Mouse (Mus musculus): ENCODE measurements around the gene Myl6. TPM values are rescaled to one million over a fixed set of nuclear protein-coding genes. Genes with fewer than 3 reads are reported as not detected.

The Myl6 gene
- polyA plus RNA-seq, 1 experiment from 2014 or later = 833 TPM

DNA sequence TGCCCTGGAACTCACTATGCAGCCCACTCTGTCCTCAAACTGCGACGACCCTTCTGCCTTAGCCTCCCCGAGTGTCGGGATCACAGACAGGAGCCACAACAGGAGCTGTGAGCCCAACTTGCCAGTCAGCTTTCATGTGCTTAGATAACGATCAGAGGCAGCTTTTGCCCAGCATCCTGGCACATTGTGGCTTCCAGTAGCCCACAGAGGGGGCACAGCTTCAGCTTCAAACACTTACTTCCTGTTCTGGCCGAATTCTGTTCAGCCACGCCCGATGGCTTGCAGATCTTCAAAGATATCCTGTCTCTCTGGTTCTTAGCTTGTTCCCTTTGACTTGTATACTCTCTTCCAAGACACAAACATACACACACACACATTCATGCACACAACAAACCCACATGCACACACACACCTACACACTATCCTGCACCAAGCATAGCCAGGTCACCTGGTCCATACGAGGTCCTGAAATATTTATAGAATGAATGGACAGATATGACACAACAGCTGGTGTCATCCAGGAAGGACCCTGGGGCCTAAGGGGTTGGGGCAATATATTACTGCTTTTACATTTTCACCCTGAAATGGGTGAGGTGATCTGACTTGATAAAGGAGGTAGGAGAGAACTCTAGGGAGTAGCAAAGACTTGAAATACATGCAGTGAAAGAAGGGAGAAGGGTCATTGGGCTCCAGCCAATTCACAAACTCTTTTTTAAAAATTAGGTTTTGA, 10.9 kb upstream of the Myl6 start:
- Histone ChIP-seq H3K4me3 (peak overlapping the region; percentile 9; the same call in 1 of the 2 replicates), H3K27me3 (ENCODE audit: low read depth, poor library complexity, severe bottlenecking) (no peaks in the 10 kb centered on the region), H3K4me1 (no peaks in the 10 kb centered on the region; the same call in 1 of the 2 replicates), H3K36me3 (peaks cover 6% of the 10 kb centered on the region; the same call in 1 of the 2 replicates), H3K27ac (replicated peaks) (no peak overlapping the region), H3K9me3 (replicated peaks) (no peaks in the 10 kb centered on the region)
- WGBS = 85% methylated on average over 9 of the region's 9 CpGs
- no peak for DNase-seq (ENCODE audit: low spot score)

DNA sequence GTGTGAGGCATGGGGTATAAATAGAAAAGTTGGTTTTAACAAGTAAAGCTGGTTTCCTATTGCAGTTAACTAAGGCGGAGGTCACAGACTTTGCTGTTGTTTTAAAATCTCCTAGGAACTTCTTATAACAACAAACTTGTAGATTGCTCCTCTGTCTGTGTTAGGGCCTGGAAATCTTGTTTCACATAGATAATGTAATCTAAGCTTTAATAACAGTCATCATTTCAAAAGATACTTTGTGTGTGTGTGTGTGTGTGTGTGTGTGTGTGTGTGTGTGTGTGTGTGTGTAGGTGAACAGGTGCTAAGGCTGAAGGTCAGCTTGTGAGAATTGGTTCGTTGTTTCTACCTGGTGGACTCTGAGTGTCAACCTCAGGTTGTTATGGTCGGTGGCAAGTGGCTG, 10.1 kb upstream of the Myl6 start:
- Histone ChIP-seq H3K9me3 (replicated peaks) (no peaks in the 10 kb centered on the region), H3K4me3 (no peak overlapping the region), H3K27me3 (ENCODE audit: low read depth, poor library complexity, severe bottlenecking) (no peaks in the 10 kb centered on the region), H3K36me3 (0 out of 2 replicates have a peak, but pooled peaks cover 4% of the 10 kb centered on the region), H3K4me1 (peaks cover 6% of the 10 kb centered on the region), H3K27ac (replicated peaks) (no peak overlapping the region)
- no peak for DNase-seq (ENCODE audit: low spot score)
- 86% methylated on average over 3 of the region's 3 CpGs for WGBS

DNA sequence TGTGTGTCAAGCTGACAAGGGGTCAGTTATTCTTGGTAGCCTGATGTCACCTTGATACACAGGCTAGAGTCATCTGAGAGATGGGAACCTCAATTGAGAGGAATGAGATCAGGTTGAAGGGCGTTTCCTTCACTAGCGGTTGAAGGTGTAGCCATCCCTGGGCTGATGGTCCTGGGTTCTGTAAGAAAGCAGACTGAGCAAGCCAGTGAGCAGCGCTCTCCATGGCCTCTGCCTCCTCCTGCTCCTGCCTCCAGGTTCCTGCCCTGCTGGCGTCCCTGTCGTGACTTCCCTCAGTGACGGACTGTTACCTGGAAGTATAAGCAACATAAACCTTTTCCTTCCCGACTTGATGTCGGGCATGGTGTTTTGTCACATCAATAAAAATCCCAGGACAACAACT, 9.6 kb upstream of the Myl6 start:
- no peak overlapping the region for H3K4me3 ChIP-seq
- no peaks in the 10 kb centered on the region for H3K9me3 ChIP-seq (replicated peaks)
- no peaks in the 10 kb centered on the region for H3K27me3 ChIP-seq (ENCODE audit: low read depth, poor library complexity, severe bottlenecking)
- H3K36me3 ChIP-seq = 0 out of 2 replicates have a peak, but pooled peaks cover 4% of the 10 kb centered on the region
- H3K27ac ChIP-seq (replicated peaks) = no peak overlapping the region
- DNase-seq (ENCODE audit: low spot score) = no peak
- peaks cover 6% of the 10 kb centered on the region for H3K4me1 ChIP-seq
- 83% methylated on average over 8 of the region's 8 CpGs for WGBS

DNA sequence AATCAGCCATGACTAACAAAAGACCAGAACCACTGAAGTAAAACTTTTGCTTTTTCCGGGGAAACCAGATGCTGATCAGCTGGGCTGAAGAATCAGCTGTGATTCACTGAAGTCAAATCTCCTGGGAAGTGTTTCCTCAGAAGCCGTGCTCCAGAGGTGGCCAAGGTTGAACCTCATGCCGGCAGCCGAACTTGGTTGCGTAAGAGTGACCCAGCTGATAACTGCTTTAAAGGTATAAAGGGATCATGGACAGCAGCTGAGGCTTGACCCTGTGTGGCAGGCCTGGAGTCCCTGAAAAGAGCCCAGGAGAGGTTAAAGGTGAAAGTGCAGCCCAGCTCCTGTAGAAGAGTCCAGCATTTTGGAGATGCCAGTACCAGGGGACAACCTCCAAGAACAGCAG, 8.4 kb upstream of the Myl6 start:
- peaks cover 18% of the 10 kb centered on the region for H3K4me1 ChIP-seq
- H3K36me3 ChIP-seq = 0 out of 2 replicates have a peak, but pooled peaks cover 4% of the 10 kb centered on the region
- 78% methylated on average over 5 of the region's 5 CpGs for WGBS
- H3K27me3 ChIP-seq (ENCODE audit: low read depth, poor library complexity, severe bottlenecking) = peaks cover under 1% of the 10 kb centered on the region; the same call in 1 of the 2 replicates
- no peak overlapping the region for H3K4me3 ChIP-seq
- no peaks in the 10 kb centered on the region for H3K9me3 ChIP-seq (replicated peaks)
- no peak overlapping the region for H3K27ac ChIP-seq (replicated peaks)
- no peak for DNase-seq (ENCODE audit: low spot score)

DNA sequence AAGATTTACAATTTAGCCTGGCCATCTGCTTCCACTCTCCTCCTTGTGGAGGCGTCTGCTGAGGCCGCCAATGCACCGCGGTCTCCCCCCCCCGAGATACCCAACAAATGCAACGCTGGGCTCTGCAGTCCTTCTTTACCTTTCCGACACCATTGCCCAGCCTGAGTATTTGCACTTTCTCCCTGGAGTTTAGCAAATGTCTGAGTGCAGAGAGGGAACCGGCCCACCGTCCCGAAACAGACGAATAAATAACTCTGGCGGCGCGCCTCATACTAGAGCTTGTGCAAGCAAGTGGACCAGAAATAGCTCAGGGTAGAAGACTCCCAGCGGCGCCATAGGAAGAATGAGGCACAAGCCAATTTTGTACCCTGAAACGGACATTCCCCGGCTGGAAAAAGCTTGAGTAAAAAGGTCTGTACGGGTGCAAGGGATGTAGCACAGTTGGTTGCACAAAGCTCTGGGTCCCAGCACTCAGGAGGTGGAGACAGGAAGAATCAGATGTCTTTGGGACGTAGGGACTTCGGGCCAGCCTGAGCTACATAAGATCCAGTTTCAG, 5.2 kb upstream of the Myl6 start:
- Histone ChIP-seq H3K4me1 (peaks cover 40% of the 10 kb centered on the region), H3K27me3 (ENCODE audit: low read depth, poor library complexity, severe bottlenecking) (peaks cover 14% of the 10 kb centered on the region), H3K4me3 (peak overlapping the region; percentile 67), H3K9me3 (replicated peaks) (no peaks in the 10 kb centered on the region), H3K27ac (replicated peaks) (peak overlapping the region; percentile 84), H3K36me3 (no peaks in the 10 kb centered on the region)
- DNase-seq (ENCODE audit: low spot score) = peak; percentile 60
- WGBS = 3% methylated on average over 21 of the region's 21 CpGs

DNA sequence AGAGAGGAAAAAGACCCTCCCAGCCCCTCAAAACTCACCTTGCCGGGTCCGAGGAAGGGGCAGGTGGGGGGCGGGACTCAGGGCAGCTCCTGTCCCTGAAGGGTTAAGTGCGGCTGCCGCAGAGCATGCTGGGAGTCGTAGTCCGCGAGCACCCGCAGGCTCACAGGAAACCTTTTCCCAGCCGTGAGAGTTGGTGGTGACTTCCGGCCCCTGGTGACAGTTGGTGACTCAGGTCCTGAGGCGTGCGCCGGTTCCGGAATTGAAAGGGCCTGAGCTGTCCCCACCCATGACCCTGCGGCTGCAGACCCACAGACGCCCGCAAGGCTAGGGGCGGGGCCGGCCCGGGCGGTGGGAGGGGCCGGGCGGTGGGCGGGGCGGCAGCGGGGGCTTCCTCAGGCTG, 4.6 kb upstream of the Myl6 start, which contains the start of gene Myl6b:
Gene Myl6b (minus strand): TSS at position 96 of the 400 bp plus-strand sequence.
- H3K27me3 ChIP-seq (ENCODE audit: low read depth, poor library complexity, severe bottlenecking) = peaks cover 14% of the 10 kb centered on the region
- no peaks in the 10 kb centered on the region for H3K9me3 ChIP-seq (replicated peaks)
- H3K4me3 ChIP-seq = peak within 1 kb of the TSS; percentile 67
- peak; percentile 97 for DNase-seq (ENCODE audit: low spot score)
- H3K27ac ChIP-seq (replicated peaks) = peak within 1 kb of the TSS; percentile 84
- no peaks in the 10 kb centered on the region for H3K36me3 ChIP-seq
- H3K4me1 ChIP-seq = peaks cover 41% of the 10 kb centered on the region
- under 1% methylated on average over 27 of the region's 27 CpGs for WGBS

DNA sequence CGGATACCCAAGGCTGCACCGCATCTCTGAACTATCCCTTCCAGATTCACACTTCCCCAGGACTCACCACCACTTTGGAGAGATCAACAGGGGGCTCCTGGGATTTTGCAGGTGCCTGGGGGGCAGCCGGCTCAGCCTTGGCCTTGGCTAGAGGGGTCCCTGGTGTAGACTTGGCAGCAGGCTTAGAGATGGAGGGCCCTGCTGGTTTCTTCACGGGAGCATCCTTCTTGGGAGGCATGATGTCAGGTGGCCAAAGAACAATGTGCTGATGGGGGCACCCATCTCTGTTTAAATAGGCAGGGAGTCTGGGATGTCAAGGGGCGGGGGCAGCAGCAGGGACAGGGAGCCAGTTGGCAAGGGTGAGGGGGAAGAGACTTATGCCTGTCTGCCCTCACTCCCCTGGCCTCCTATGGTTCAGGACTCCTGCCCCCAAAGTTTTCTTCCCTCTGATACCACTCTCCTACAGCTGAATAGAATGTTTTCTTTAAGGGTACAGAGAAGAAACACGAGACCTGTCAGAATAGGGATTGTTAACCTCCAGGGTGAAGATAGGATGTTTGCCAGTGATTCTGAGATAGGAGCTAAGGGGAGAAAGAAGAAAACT, 3.3 kb upstream of the Myl6 start:
- peak overlapping the region; percentile 67; the same call in 1 of the 2 replicates for H3K4me3 ChIP-seq

DNA sequence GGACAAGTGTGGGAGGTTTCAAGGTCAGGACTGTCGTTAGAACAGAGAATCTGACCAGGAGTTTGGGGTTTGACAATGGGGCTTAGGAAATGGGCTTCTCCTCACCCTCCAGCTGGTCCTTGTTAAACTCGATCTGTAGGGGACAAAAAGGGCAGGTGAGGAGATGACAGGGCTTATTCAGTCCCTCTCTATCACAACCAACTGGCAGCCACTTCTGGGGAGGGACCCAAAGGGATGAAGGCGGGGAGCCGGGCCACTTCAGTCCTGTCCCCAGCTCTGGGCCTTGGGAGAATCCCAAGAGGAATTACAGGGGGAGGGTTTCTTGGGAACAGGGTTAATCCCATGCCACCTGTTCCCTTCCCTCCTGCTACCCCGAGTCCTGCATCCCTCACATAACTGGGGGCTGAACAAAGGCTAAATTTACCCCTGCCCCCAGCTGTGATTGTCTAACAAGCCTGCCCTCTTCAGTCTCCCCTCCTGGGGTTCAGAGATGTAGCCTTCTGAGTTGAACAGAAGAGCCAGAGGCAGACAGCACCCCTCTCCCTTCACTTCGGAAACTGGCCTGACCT, 2.6 kb upstream of the Myl6 start:
- WGBS = 30% methylated on average over 6 of the region's 6 CpGs
- DNase-seq (ENCODE audit: low spot score) = no peak
- Histone ChIP-seq H3K36me3 (peaks cover 5% of the 10 kb centered on the region), H3K4me3 (no peak overlapping the region), H3K27me3 (ENCODE audit: low read depth, poor library complexity, severe bottlenecking) (peaks cover 14% of the 10 kb centered on the region), H3K4me1 (peaks cover 55% of the 10 kb centered on the region), H3K9me3 (replicated peaks) (no peaks in the 10 kb centered on the region), H3K27ac (replicated peaks) (no peak overlapping the region)

More for the DNA sequence above, 3.3 kb upstream of the Myl6 start:
- H3K9me3 ChIP-seq (replicated peaks) = no peaks in the 10 kb centered on the region
- H3K36me3 ChIP-seq = no peaks in the 10 kb centered on the region; the same call in 1 of the 2 replicates
- H3K27ac ChIP-seq (replicated peaks) = no peak overlapping the region; the same call in 1 of the 2 replicates
- no peak for DNase-seq (ENCODE audit: low spot score)
- 48% methylated on average over 6 of the region's 6 CpGs for WGBS
- peaks cover 49% of the 10 kb centered on the region for H3K4me1 ChIP-seq
- H3K27me3 ChIP-seq (ENCODE audit: low read depth, poor library complexity, severe bottlenecking) = peaks cover 14% of the 10 kb centered on the region

DNA sequence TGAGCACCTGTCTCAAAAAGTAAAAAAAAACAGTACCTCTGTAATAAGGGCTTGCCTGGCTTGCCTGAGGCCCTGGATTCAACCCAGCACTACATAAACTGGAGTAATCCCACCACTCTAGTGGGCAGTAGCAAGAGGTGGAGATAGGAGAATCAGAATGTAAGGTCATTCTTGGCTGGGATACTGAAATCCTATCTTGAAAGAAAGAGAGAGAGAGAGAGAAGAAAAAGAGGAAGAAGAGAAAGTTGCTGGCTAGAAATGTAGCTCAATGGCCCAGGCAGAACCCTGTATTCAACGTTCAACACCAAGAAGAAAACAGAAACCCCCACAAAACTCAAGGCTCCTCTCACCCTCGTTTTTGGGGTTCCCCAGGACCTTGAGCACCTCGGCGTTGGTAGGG, 2.0 kb upstream of the Myl6 start:
- H3K27me3 ChIP-seq (ENCODE audit: low read depth, poor library complexity, severe bottlenecking) = peaks cover 14% of the 10 kb centered on the region
- peaks cover 62% of the 10 kb centered on the region for H3K4me1 ChIP-seq
- H3K4me3 ChIP-seq = peak overlapping the region; percentile 16; the same call in 1 of the 2 replicates

DNA sequence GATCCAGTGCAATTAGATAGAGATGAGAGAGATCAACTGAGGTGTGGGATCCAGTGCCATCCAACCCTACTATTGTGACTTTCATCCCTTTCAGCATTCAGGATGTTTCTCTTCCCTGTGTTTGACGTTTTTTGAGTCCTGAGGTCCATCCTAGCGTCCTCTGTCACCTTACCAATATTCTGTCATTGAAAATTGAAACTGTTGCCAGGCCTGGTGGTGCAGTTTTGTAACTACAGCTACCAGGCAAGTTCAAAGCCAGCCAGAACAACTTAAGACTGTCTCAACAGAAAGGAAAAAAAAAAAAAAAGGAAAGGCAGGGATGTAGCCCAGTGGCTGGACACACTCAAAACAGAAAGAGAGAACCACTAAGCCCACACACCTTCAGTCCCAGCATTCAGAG, 1.3 kb upstream of the Myl6 start:
- no peak overlapping the region for H3K27ac ChIP-seq (replicated peaks)
- no peaks in the 10 kb centered on the region for H3K9me3 ChIP-seq (replicated peaks)
- no peak for DNase-seq (ENCODE audit: low spot score)
- H3K4me1 ChIP-seq = peaks cover 65% of the 10 kb centered on the region
- H3K4me3 ChIP-seq = peak overlapping the region; percentile 86
- H3K36me3 ChIP-seq = peaks cover 18% of the 10 kb centered on the region
- peaks cover 14% of the 10 kb centered on the region for H3K27me3 ChIP-seq (ENCODE audit: low read depth, poor library complexity, severe bottlenecking)
- 91% methylated on average over 2 of the region's 2 CpGs for WGBS

More for the DNA sequence above, 2.0 kb upstream of the Myl6 start:
- no peak for DNase-seq (ENCODE audit: low spot score)
- WGBS = 78% methylated on average over 4 of the region's 4 CpGs
- Histone ChIP-seq H3K36me3 (peaks cover 12% of the 10 kb centered on the region), H3K27ac (replicated peaks) (no peak overlapping the region), H3K9me3 (replicated peaks) (no peaks in the 10 kb centered on the region)

DNA sequence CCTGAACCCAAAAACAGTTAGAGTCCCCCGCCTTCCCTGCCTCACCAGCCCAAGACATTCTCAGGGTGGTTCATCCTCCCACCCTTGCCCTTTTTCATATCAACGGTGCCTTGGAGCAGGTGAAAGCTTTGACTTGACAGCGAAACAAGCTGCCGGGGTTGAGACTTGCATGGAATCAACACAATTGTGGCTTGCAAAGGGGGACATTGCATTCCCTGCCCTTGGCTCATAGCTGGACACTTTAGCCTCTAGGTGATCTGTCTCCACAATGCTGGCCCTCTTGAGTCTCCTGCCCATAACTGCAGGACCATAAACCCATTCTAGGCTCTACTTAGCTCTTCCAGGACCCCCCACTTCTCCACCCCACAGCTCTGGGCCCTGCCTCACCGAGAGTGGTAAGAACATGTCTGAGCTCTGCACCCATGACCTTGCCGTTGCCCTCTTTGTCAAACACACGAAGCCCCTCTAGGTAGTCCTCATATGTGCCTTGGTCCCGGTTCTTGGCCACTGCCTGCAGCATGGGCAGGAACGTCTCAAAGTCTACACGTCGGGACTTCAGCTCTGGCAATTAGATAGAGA, 811 bp upstream of the Myl6 start:
- H3K27me3 ChIP-seq (ENCODE audit: low read depth, poor library complexity, severe bottlenecking) = peaks cover 14% of the 10 kb centered on the region
- 66% methylated on average over 11 of the region's 11 CpGs for WGBS
- no peaks in the 10 kb centered on the region for H3K9me3 ChIP-seq (replicated peaks)
- no peak for DNase-seq (ENCODE audit: low spot score)
- peaks cover 23% of the 10 kb centered on the region for H3K36me3 ChIP-seq
- peaks cover 65% of the 10 kb centered on the region for H3K4me1 ChIP-seq
- H3K4me3 ChIP-seq = peak overlapping the region; percentile 86
- peak overlapping the region; percentile 93 for H3K27ac ChIP-seq (replicated peaks)

DNA sequence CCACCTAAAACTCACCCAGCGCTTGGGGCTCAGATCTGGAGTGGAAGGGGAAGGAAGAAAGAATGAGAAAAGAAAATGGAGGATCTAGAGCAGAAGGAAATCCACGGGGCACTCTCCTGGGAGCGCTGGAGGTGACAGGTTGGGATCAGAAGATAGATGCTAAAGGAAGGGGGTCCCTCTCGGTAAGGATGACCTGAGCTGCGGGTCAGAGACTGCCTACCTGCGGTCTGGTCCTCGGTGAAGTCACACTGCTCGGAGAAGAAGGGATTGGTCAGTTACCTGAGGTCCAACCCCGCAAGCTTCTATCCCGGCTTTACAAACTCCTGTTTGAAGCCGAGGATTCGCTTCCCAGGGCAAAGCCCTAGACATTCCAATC, 638 bp downstream of the Myl6 start:
- Histone ChIP-seq H3K36me3 (peaks cover 38% of the 10 kb centered on the region), H3K4me3 (peak overlapping the region; percentile 86), H3K27ac (replicated peaks) (peak overlapping the region; percentile 93), H3K9me3 (replicated peaks) (no peaks in the 10 kb centered on the region), H3K4me1 (peaks cover 57% of the 10 kb centered on the region), H3K27me3 (ENCODE audit: low read depth, poor library complexity, severe bottlenecking) (peaks cover 14% of the 10 kb centered on the region)
- 0% methylated on average over 12 of the region's 12 CpGs for WGBS
- no peak for DNase-seq (ENCODE audit: low spot score)

Data from midbrain, embryonic 10.5 days (tissue).